Mouse (Mus musculus): ENCODE results near the gene Pptc7.

Gene Pptc7

DNA sequence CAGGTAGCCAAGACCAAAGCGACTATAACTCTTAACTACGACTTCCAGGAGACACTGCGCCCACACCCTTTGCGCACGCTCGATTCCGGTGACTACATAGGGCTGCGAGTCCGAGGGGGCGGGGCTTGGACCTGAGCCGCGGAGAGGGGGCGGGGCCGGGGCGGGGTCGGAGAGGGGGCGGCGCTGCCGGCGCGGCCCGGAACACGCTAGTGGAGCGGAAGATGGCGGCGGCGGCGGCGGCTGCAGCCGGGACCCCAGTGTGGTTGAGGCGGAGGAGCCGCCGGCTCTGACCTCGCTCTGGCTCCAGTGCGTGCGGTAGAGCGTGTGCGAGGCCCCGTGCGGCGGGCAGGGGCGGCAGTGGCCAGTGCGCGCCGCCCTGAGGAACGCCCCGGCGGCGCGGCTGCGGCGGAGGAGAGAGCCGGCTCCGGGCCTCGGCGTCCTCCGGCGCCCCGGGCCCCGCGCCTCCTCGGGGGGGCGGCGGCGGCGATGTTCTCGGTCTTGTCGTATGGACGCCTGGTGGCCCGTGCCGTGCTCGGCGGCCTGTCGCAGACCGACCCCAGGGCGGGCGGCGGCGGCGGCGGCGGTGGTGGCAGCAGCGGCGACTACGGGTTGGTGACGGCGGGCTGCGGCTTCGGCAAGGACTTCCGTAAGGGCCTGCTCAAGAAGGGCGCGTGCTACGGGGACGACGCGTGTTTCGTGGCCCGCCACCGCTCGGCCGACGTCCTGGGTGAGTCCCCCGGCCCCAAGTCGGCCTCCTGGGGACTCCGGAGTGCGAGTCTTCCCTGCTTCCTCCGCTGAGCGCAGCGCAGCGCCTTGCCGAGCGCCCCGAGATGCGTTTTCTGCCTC, at the start of gene Pptc7:
Gene Pptc7, plus strand, starts transcription at position 183 of the 846 bp plus-strand sequence.
- DNase-seq (ENCODE audit: low spot score in 2 of 2), result peak; percentile 67 to 87

DNA sequence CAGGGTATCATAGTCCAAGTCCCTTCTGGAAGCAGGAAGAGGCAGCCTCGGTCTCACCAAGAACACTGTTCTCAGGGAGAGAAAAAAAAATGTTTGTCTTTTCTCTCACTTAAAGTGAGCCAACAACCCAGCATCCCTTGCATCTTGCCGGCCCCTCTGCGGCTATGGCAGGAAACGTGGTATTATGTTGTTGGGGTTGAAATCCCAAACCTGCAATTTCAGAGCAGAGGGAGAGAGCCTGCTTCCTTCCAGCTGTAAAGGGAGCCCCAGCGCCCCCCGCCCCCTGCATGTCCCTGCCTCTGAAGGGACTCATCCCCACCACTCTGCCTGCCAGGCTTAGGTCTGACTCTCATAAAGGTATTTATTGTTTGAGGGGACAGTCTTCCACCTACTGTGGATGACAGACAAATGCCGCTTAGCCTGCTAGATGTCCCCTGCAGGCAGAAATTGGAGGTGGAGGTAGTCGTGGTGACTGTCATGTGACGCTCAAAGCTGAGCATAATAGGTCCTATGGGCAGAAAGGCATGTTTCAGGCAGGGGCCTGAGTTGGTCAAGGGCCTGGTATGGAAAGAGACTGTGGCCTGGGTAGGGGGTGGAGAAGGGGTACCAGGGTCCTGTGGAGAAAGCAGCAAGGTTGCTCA, 48.8 kb upstream of the Pptc7 start:
- DNase-seq (ENCODE audit: low spot score in 2 of 2), result no peak

DNA sequence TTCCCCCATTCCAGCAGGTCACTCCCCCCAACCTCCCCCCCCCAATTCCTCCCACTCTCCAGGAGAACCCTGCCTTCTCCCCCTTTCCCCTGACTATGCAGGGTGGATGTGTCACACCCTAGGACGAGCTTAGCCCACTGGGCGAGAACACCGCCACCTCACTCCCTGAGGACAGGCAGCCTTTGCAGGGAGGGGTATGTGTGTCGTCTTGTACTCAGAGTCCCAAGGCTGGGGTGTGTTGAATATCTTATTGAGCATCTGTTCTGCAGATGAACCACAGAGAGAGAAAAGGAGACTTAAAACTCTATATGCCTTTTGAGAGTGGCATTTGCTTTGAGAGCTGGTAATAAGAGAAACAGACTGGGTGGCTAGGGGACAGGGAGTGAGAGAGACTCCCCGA, 47.0 kb upstream of the Pptc7 start:
- no peak for DNase-seq (ENCODE audit: low spot score in 2 of 2)

DNA sequence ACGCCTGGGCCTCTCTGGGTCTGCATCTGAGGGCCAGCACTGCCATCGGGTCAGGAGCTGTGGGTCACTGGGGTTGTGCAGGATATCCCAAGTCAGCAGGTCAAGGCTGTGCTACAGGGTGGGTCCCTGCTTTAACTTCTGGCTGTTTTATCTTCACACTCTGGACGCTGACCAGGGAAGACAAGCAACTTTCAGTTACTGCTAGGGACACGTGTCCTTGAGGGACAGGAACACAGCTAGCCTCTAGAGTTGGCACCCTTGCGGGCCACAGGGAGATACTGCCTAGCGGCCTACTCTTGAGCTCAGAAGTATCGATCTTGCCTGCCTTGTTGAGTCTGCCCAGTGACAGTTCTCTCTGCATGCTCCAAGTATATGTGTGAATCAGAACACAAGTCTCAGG, 44.5 kb upstream of the Pptc7 start:
- no peak for DNase-seq (ENCODE audit: low spot score in 2 of 2)

DNA sequence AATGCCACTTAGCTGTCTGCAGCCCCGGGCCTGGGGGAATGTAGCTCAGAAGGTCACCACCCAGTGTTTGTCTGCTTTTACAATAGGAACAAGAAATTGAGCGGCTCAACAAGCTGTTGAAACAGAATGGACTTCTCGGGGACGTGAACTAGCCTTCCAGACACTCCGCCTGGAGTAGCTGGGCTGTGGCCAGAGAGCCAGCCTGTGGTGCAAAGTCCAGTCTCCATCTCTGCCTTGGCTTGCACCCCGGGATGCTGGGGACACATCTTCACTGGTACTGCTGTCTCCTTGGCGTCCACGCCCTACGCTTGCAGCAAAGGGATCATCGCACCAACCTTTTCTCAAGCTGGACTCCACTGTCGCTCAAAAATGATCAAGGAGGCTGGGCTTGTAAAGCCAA, 43.6 kb upstream of the Pptc7 start:
- no peak for DNase-seq (ENCODE audit: low spot score in 2 of 2)

DNA sequence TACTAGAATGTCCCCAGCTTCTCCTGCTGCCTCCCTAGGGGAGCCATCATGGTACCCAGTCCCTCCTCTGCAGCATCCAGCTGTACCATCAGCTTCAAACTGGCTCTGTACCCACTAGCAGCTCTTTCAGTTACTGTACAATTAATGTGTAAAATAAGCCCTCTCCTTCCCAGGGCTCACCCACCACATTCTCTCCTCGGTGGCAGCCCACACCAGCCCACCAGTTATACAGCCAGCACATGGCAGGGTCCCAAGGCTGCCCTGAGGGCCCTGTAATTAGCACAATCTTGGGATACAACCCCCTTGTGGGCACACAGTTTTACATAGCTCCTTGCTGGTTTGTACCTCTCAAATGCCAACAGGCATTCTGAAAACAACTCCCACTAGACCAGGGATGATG, 43.2 kb upstream of the Pptc7 start:
- peak in 1 of 2 experiments; percentile 60 for DNase-seq (ENCODE audit: low spot score in 2 of 2)

DNA sequence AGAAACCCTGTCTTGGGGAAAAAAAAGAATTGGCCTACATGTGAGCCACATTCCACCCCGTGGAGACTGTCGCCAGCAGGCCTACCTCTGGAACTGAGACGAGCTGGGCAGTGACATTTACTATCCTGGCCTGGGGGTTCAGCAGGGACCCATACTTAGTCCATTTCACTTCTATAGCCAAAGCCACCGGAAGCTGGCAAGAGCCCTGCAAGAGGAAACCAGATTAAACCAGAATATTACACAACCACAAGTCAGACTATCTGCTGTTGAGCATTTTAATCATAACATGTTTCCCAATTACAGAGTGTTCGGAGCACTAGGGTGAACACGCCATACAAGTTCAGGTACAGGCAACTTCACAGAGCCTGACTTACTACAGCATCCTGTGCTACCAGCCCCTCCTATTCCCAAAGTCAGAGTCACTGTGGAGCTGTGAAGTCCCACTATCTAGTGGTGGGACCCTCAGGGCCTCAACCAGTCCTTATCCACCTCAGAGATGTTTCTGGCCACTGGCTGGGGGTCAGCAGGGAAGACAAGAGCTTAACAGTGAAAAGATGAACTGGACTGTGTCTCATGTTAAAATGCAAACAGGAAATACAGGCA, 41.5 kb upstream of the Pptc7 start:
- DNase-seq (ENCODE audit: low spot score in 2 of 2), result no peak

DNA sequence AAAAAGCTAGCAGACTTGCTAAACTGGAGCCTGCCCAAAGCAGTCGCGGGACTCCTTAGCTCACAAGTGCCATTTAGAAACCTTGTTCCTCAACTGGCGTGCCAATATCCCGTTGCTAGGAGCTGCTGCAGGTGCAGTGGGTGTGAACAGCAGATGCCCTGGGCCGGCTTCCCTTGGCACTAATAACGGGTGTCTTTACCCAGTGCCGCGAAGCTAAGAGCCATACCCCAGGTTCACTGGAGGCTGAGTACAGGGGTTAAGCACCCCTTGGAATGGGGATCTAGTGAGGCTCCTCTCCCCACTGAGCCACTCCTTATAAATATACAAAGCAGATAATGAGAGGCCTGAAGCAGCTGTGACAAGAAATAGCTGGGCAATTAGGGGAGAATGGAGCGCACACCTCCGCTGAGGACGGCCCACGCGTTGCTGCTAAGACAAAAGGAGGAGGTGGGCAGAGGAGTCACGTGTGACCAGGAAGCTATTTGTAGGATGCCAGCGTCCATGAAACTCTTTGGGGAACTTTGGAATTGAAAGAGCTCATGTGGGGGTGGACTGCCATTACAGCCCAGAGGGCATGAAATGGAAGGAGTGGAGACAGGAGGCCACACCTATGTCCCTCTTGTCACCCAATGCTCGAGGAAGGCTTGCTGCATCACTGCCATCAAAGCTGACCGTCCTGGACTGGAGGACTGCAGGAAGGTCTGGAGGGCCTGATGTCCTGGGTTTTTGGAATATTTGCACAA, 40.2 kb upstream of the Pptc7 start:
- DNase-seq (ENCODE audit: low spot score in 2 of 2), result peak; percentile 49 to 84

DNA sequence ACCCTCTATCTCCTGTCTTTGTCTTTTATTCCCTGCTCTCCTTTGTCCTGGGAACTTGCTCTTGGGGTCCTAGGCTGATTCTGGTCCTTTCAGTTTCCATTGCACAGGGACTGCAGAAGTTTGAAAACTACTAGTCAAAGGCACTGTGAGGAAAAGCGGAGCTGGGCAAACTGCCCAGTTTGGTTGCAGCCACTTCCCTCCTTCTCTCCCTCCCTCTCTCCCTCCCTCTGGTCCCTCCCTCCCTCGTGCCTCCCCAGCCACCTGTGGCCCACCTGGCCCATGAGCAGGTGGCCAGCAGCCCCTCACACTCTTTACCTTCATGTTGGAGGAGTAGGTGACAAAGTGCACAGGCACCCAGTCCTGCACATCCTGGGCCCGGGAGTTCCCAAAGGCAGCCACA, 39.0 kb upstream of the Pptc7 start:
- DNase-seq (ENCODE audit: low spot score in 2 of 2), result no peak

DNA sequence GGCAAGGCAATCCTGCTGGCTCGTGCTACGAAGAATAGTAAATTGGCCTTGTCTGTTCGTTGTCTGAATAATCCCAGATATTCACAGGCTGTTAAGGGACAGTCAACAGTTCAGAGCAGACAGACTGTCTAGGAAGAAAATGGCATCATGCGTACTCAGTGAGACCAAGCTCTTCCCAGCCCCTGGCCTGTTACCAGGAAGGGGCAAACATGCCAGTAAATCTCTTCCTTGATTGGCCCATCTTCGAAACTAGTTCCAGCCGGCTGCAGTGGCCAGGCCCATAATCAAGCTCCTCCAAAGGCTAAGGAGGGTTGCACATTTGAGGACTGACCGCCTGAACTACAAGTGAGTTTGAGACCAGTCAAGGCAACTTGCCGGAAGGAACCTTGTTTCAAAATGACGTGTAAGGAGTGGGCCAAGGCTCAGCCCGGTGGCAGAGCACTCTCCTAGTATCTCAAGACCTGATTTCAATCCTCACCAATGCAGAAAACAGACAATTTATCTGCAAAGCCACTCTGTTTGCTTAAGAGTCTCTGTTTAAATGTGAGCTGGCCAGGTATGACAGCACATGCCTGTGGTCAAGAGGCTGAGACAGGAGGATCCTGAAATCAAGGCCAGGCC, 37.5 kb upstream of the Pptc7 start:
- DNase-seq (ENCODE audit: low spot score in 2 of 2), result no peak

DNA sequence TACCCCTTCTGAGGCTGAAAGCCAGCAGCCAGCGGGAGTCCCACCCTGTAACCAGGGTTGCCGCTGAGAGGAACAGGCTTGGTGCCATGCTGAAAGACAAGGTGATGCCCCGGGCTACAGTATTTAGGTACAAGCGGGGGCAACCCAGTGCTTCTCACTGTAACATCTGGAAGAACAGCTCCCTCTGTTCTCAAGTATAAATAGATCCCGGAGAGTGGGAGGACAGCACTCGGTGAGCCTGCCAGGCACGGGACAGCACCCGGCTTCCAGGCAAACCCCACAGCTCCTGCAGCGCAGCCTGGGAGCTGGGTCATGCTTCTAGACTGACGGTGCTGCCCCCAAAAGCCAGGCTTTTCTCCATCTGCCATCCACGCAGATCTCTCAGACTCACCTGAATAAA, 36.6 kb upstream of the Pptc7 start:
- peak; percentile 63 to 85 for DNase-seq (ENCODE audit: low spot score in 2 of 2)

DNA sequence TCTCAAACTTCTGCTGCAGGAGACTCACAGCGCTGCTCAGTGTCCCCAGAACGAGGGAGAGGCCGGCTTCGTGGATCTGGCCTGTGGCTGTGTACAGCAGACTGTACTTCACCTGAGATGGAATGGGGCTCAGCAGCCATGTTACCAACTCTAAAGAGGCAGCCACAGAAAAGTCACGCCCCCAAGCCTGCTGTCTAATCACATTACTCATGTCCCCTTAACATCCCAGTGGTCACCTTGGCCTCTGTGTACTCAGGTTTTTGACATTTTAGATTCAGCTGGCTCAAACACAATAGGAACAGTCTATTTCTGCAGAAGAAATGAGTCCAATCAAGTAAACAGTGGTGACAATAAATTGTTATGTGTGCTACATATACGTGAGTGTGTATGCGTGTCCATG, 36.2 kb upstream of the Pptc7 start:
- DNase-seq (ENCODE audit: low spot score in 2 of 2), result no peak

DNA sequence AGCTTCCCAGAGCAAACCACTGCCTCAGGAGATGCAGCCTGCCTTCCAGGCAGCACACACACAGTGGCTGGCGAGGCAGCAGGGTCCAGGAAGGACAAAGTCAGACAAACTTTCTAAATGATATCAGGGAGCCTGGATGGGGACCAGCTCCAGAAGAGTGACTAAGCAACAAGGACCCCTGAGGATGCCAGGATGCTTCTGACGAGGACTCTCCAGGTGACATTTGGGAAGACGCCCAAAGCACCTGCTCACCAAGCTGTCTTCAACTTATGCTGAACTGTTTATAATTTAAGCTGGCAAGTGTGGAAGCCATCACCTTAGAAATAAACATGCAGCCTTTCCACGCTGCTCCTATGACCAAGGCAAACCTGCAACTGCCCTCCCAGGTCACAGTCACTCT, 34.9 kb upstream of the Pptc7 start:
- no peak for DNase-seq (ENCODE audit: low spot score in 2 of 2)

DNA sequence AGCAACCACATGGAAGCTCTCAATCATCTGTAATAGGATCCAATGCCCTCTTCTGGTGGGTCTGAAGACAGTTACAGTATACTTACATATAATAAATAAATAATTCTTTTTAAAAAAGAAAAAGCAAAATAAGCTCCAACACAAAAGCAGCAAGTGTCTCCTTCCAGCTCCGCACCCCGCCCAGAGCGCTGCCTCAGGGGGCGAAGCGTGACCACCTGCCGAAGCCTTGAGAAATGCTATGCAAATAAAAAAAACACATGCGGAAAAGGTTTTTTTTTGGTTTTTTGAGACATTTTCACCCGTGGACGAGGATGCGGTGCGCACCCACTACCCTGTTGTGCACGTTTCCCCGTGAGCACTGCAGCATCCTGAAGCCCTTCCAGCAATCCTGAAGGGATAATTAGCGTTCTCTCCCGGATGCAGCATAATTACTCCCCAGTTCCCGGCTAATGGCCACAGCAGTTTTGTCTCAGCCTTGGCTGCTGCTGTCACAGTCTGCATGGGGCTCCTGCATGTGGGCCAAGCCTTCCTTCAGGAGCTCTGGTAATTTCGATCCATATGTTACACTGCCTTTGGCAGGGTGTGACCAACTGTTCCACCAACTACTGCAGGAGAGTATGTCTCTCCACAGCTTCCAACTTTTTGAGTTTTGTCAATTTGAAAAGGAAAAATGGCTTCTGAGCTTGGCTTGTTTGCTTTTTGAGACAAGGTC, 32.1 kb upstream of the Pptc7 start:
- DNase-seq (ENCODE audit: low spot score in 2 of 2), result no peak

DNA sequence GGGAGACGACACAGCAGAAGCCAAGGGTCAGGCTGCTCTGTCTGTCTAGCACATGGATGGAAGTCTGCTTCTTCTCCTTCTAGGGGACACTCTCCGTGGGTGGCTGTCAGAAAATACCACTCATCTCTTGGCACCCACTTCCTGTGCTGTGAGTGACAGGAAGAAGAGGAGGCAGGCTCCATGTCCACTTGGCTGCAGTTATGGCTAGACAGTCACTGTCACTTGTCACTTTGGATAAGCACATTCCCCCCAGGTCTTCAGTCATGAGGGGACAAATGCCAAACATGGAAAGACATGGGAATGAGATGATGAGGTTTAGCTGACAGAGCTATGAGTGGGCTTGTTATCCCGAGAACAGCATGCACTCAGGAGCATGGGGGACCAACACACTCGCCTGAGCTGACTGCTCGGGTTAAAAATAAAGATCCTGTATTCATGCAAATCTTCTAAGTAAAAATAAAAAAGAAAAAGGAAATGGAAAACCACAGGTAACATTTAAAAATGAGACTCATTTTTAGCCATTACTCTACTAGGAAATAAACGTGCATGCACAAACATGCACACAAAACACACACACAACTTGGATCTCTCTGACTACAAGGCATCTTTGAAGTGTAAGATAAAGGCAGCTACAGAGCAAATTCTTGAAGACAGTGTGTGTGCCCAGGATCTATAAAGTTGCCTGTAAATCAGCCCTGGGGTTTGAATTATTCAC, 26.0 kb upstream of the Pptc7 start:
- no peak for DNase-seq (ENCODE audit: low spot score in 2 of 2)

DNA sequence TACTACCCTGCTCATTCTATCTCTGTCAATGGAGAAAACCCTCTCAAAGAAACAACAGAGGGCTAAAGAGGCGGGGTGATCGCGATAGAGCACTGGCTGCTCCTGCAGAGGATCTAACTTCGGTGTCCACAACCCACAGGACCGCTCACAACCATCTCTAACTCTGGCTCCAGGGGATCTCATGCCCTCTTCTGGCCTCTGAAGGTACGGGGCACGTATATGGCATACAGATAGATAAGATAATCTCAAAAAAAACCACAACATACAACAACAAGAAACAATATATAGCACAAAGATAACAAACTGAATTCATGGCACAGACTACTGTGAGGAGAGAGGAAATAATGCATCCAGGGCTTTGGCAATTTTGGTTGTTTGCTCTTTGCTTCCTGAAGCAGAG, 22.1 kb upstream of the Pptc7 start:
- no peak for DNase-seq (ENCODE audit: low spot score in 2 of 2)

DNA sequence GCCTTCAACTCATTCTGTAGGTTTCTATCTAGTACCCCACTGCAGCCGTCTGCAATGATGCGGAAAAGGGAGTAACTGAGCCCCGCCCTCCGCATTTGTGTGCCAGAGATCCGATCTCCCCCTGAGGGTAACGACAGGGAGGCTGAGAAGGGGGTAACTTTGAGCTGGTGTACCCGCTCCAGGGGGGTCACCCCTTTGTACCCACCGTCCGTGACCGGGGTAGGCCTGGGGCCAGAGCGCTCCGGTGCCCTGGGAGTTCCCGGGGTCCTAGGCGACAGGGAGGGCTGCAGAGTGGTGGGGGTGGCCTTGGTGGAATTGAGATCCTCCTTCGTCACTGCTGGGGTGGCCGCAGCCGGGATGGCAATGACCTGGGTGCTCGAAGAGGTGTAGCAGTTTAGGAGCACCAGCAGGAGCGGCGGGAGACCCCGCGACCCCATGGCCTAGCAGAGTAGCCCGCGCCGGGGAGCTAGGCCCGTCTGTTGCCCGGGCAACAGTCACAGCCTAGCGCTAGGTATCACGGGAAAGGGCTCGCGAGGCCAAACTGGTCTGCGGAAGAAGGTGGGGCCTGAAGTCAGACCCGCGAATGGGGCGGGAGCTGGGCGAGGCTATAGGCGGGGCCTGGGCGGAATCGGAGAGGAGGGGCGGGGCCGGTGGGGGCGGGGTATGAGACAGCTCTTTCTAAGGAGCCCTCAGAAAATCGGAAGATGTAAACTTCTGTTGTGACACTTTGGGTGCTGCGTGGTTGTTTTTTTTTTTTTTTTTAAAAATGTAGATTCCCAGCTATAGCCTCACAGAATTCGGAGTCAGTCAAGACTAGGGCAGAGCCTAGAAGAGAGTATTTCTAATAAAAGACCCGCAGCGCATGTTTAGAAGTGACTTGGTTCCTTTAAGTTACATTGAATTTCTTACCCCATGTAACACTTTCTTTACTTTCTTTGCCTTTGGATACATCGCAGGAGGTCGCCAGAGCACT, 19.9 kb upstream of the Pptc7 start, which contains the start of gene Tctn1:
Gene Tctn1, minus strand, starts transcription at position 528 of the 973 bp plus-strand sequence.
- peak in 1 of 2 experiments; percentile 78 for DNase-seq (ENCODE audit: low spot score in 2 of 2)

DNA sequence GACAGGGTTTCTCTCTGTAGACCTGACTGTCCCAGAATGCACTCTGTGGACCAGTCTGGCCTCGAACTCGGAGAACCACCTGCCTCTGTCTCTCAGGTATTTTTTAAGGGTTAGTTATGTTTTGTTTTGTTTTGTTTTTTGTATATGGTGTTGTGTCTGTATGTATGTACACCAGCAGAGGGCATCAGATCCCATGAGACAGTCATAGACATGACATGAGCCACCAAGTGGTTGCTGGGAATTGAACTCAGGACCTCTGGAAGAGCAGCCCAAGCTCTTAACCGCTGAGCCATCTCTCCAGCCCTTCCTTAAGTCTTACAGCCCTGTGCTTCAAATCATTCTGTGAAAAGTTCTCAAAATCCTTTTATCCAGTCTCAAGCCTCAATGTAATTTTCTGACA, 19.0 kb upstream of the Pptc7 start:
- no peak for DNase-seq (ENCODE audit: low spot score in 2 of 2)

DNA sequence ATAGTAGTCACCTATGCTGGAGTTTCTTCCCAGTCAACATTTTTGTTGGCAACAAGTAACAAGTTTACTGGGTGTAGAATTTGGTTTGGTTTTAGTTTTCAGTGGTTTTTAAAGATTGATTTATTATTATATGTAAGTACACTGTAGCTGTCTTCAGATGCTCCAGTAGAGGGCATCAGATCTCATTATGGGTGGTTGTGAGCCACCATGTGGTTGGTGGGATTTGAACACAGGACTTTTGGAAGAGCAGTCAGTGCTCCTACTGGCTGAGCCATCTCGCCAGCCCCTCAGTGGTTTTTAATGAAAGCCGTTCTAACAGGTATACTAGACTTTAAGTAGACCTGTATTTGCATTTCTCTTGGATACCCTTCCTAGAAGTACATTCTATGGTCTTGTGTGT, 18.2 kb upstream of the Pptc7 start:
- no peak for DNase-seq (ENCODE audit: low spot score in 2 of 2)

Measured in left cerebral cortex, adult 9 months (tissue).